Mouse (Mus musculus) forebrain, postnatal 0 days (tissue): ENCODE measurements at regions not wholly inside any gene's neighbourhood (a gene's known extent, or its start where the extent isn't known, plus 50 kb on each side); places are given as distances from the start of the nearest gene placed in this dataset.

Source experiments
- ATAC-seq: fragments of 200-750 bp; cut with Nextera tagmentation; 2 replicates; pipeline ENCODE4 v1.8.0; 2017; ENCODE audit warnings: mild to moderate bottlenecking, moderate library complexity
- DNase-seq: peaks from one replicate; pipeline ENCODE4 v3.0.0-alpha.2; 2015
- H3K27ac ChIP-seq: fragments of 300-500 bp; sonication (generic); 2 replicates; pipeline ENCODE4 v1.5.1; 2014; ENCODE audit warnings: low read depth, mild to moderate bottlenecking, antibody characterized with exemption, low read length, moderate library complexity, mixed read lengths
- H3K27me3 ChIP-seq: fragments of 300-500 bp; sonication (generic); 2 replicates; pipeline ENCODE4 v1.6.1; 2014; ENCODE audit warnings: mild to moderate bottlenecking, low read length, mixed read lengths; ENCODE audit not compliant: insufficient read depth
- H3K36me3 ChIP-seq: fragments of 300-500 bp; sonication (generic); 2 replicates; pipeline ENCODE4 v1.6.1; 2014; ENCODE audit warnings: mild to moderate bottlenecking, moderate library complexity; ENCODE audit not compliant: insufficient read depth
- H3K4me1 ChIP-seq: fragments of 300-500 bp; sonication (generic); 2 replicates; pipeline ENCODE4 v1.6.1; 2014; ENCODE audit warnings: antibody characterized with exemption; ENCODE audit not compliant: insufficient read depth
- H3K4me2 ChIP-seq: fragments of 300-500 bp; sonication (generic); 2 replicates; pipeline ENCODE4 v1.6.1; 2014; ENCODE audit warnings: low read depth, mild to moderate bottlenecking, moderate library complexity
- H3K4me3 ChIP-seq: fragments of 300-500 bp; sonication (generic); 2 replicates; pipeline ENCODE4 v1.5.1; 2014; ENCODE audit warnings: low read depth, low read length, mixed read lengths
- H3K9ac ChIP-seq: fragments of 300-500 bp; sonication (generic); 2 replicates; pipeline ENCODE4 v1.6.1; 2014; ENCODE audit warnings: mild to moderate bottlenecking
- H3K9me3 ChIP-seq: fragments of 300-500 bp; sonication (generic); 2 replicates; pipeline ENCODE4 v1.6.1; 2016; ENCODE audit warnings: low read length
- CTCF ChIP-seq: sonication (generic); IDR thresholded peaks from 2 replicates; pipeline ENCODE4 v1.5.1; 2016; ENCODE audit warnings: antibody characterized with exemption, control low read depth, low read depth
- WGBS: fragments of 180-500 bp; shearing (Covaris S2); extraction: QIAGEN DNeasy Blood & Tissue Kit; methylation state at CpG from one replicate; pipeline ENCODE4 v1.1.7; 2014; 5-methylcytosine and 5-hydroxymethylcytosine counted together

GRCm38 (mm10) chr9:86240896-86241295 lies 223.9 kb downstream of the Ube2cbp start:
- H3K27me3 ChIP-seq, result no peaks in the 10 kb centered on the region
- WGBS, result 61% methylated on average over 7 of the region's 7 CpGs
- no peak overlapping the region for H3K4me2 ChIP-seq

GRCm38 (mm10) chr9:86250197-86250596 lies 214.6 kb downstream of the Ube2cbp start:
- 84% methylated on average over 3 of the region's 3 CpGs for WGBS
- no peak overlapping the region for H3K9ac ChIP-seq
- no peaks in the 10 kb centered on the region for H3K27me3 ChIP-seq
- DNase-seq (no peak), ATAC-seq (no peak)
- no peak overlapping the region for H3K27ac ChIP-seq
- H3K9me3 ChIP-seq, result no peaks in the 10 kb centered on the region
- no peak for TF ChIP-seq CTCF
- no peak overlapping the region for H3K4me2 ChIP-seq
- H3K36me3 ChIP-seq, result no peaks in the 10 kb centered on the region
- no peak overlapping the region for H3K4me3 ChIP-seq
- H3K4me1 ChIP-seq, result no peaks in the 10 kb centered on the region

More at GRCm38 (mm10) chr9:86240896-86241295, 223.9 kb downstream of the Ube2cbp start:
- DNase-seq (no peak), ATAC-seq (no peak)
- Histone ChIP-seq H3K9me3 (no peaks in the 10 kb centered on the region), H3K9ac (no peak overlapping the region), H3K4me1 (no peaks in the 10 kb centered on the region), H3K36me3 (no peaks in the 10 kb centered on the region), H3K27ac (no peak overlapping the region), H3K4me3 (no peak overlapping the region)
- no peak for TF ChIP-seq CTCF

DNA sequence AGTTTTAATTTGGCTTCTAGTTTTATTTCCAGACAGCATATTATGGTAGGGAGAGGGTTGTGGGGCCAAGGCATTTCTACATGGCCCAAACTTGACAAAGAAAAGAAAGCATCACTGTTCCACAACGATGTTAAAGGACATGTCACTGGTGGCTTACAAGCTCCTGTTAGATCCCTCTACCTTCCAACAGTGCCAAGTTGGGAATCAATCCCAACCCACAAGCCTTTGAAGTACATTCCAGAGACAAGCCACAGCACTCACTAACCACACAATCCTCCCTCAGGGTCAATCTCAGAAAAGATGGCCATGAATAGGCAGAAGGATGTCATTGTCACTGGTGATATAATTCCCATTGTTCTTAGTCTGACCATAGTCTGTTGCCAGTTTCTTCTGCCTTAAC lies 213.4 kb downstream of the Ube2cbp start:
- no peak for ATAC-seq
- Histone ChIP-seq H3K4me2 (no peak overlapping the region), H3K36me3 (no peaks in the 10 kb centered on the region), H3K9ac (no peak overlapping the region), H3K4me1 (no peaks in the 10 kb centered on the region), H3K4me3 (no peak overlapping the region), H3K9me3 (no peaks in the 10 kb centered on the region), H3K27ac (no peak overlapping the region), H3K27me3 (no peaks in the 10 kb centered on the region)
- WGBS, result 86% methylated on average over 1 of the region's 1 CpGs
- DNase-seq, result no peak
- no peak for TF ChIP-seq CTCF
